11 mouse cellular contexts compared by ENCODE assay signal in genomic region chr11:22848649-22849195, GRCm38 (mm10). TPM values are rescaled to one million over a fixed set of nuclear protein-coding genes. Genes with fewer than 3 reads are reported as not detected.
A peak's percentile ranks its signal among the peaks of the same experiment; 100 is the strongest.
DNase-seq lines count a peak whose midpoint lies in the region; ATAC-seq and TF ChIP-seq lines count a peak whose summit lies in the region.
"Had no signal": no experiment of that assay in that cellular context is flagged by ENCODE, and none has a peak within 500 bp of the region (broad histone marks: within the 10 kb centered on the region; RNA-seq: fewer than 3 reads in every experiment).

No protein-coding gene starts in this region.

- no peaks in the 10 kb centered on the region for H3K9me3 ChIP-seq in heart, embryonic 15.5 days (replicated peaks)
- no peaks in the 10 kb centered on the region for H3K9me3 ChIP-seq in midbrain, embryonic 16.5 days (replicated peaks; ENCODE audit: control insufficient read depth, low read length, poor library complexity, severe bottlenecking)
- H3K9me3 ChIP-seq: embryonic facial prominence, embryonic 15.5 days had no signal

- peaks cover 100% of the 10 kb centered on the region for H3K79me2 ChIP-seq in macrophage (ENCODE audit: inconsistent target)

- H3K4me3 ChIP-seq in heart, embryonic 15.5 days = no peak overlapping the region
- no peak overlapping the region for H3K4me3 ChIP-seq in bone marrow macrophage, adult 2 months (ENCODE audit: insufficient read depth, low read length)
- H3K4me3 ChIP-seq in macrophage (ENCODE audit: inconsistent target) = no peak overlapping the region
- no peak overlapping the region for H3K4me3 ChIP-seq in midbrain, embryonic 16.5 days (ENCODE audit: low read depth, low read length)
- H3K4me3 ChIP-seq: embryonic facial prominence, embryonic 15.5 days had no signal

- H3K4me2 ChIP-seq in heart, embryonic 15.5 days = no peak overlapping the region
- H3K4me2 ChIP-seq in midbrain, embryonic 16.5 days (ENCODE audit: low read length) = no peak overlapping the region
- H3K4me2 ChIP-seq: embryonic facial prominence, embryonic 15.5 days; lung, embryonic 14.5 days had no signal

- no peak for DNase-seq in heart, adult 9 months (ENCODE audit: low spot score in 2 of 2)
- DNase-seq in B cell, adult 2 months = peak; percentile 58
- no peak for DNase-seq in adrenal gland, postnatal 4 days (ENCODE audit: low spot score in 2 of 2)
- no peak for DNase-seq in adrenal gland, adult 8-10 months
- DNase-seq: cerebellum, adult 9-11 months; lung, embryonic 14.5 days had no signal

- no peaks in the 10 kb centered on the region for H3K27me3 ChIP-seq in heart, embryonic 15.5 days
- H3K27me3 ChIP-seq in midbrain, embryonic 16.5 days (ENCODE audit: control insufficient read depth, insufficient read depth, low read depth, low read length) = no peaks in the 10 kb centered on the region
- H3K27me3 ChIP-seq: embryonic facial prominence, embryonic 15.5 days had no signal

- ATAC-seq in heart, embryonic 15.5 days (replicated peaks; ENCODE audit: insufficient number of reproducible peaks, insufficient read depth, low FRiP score, low read depth) = no peak
- ATAC-seq in midbrain, embryonic 16.5 days = no peak

- H3K27ac ChIP-seq in heart, embryonic 15.5 days = peak overlapping the region; percentile 24
- H3K27ac ChIP-seq in bone marrow macrophage, adult 2 months (ENCODE audit: insufficient read depth, low read depth, low read length) = peak overlapping the region; percentile 52
- peak overlapping the region; percentile 87 for H3K27ac ChIP-seq in macrophage
- no peak overlapping the region for H3K27ac ChIP-seq in midbrain, embryonic 16.5 days (ENCODE audit: low read length)
- H3K27ac ChIP-seq: embryonic facial prominence, embryonic 15.5 days had no signal

- H3K36me3 ChIP-seq in heart, embryonic 15.5 days = no peaks in the 10 kb centered on the region
- H3K36me3 ChIP-seq in macrophage (ENCODE audit: inconsistent target) = no peaks in the 10 kb centered on the region
- no peaks in the 10 kb centered on the region for H3K36me3 ChIP-seq in midbrain, embryonic 16.5 days (ENCODE audit: control insufficient read depth, insufficient read depth, low read length)
- H3K36me3 ChIP-seq: embryonic facial prominence, embryonic 15.5 days had no signal

- H3K9ac ChIP-seq in heart, embryonic 15.5 days = no peak overlapping the region
- H3K9ac ChIP-seq in midbrain, embryonic 16.5 days (ENCODE audit: low read depth, low read length) = no peak overlapping the region
- H3K9ac ChIP-seq: embryonic facial prominence, embryonic 15.5 days; lung, embryonic 14.5 days had no signal

- no peak for TF ChIP-seq CTCF in bone marrow macrophage, adult 2 months (IDR thresholded peaks at IDR 0.05; ENCODE audit: low read depth, low read length)

- WGBS in heart, embryonic 15.5 days = 68% methylated on average over 5 of the region's 5 CpGs
- WGBS in macrophage (ENCODE audit: missing documents) = 21% methylated on average over 5 of the region's 5 CpGs
- WGBS in midbrain, embryonic 16.5 days = 84% methylated on average over 5 of the region's 5 CpGs

- TF ChIP-seq POLR2A in bone marrow macrophage, adult 2 months (IDR thresholded peaks at IDR 0.05; ENCODE audit: borderline replicate concordance, low read depth, low read length) = no peak

- peaks cover 54% of the 10 kb centered on the region for H3K4me1 ChIP-seq in heart, embryonic 15.5 days (replicated peaks)
- peaks cover 87% of the 10 kb centered on the region for H3K4me1 ChIP-seq in bone marrow macrophage, adult 2 months (ENCODE audit: control insufficient read depth, insufficient read depth, low read length)
- H3K4me1 ChIP-seq in midbrain, embryonic 16.5 days (ENCODE audit: control insufficient read depth, insufficient read depth, low read length) = no peaks in the 10 kb centered on the region

RNA-seq across cellular contexts. Expression of gene B3gnt2, which starts 12.0 kb away (rescaled TPM):
- 6.5 and 6.9 TPM in 2 replicates for polyA plus RNA-seq in heart, embryonic 15.5 days (2015; fragmentation: Nextera tagmentation; extraction: Ambion mirVana)
- polyA plus RNA-seq in bone marrow macrophage, adult 2 months (2012; ENCODE audit: insufficient read depth, insufficient read length, missing spikeins) = 19.7 and 20.5 TPM in 2 replicates
- 100 to 1,000 TPM in 9 of 26 experiments, 10 to 100 TPM in 17; 43.8 to 185 (median 90.5) TPM for total RNA-seq in macrophage (2018; cell fraction: chromatin; rRNA removed)
- total RNA-seq in macrophage (2018; cell fraction: cytosol; rRNA removed) = 100 to 1,000 TPM in 22 of 26 experiments, 10 to 100 TPM in 4; 85.2 to 192 (median 117) TPM
- 100 to 1,000 TPM in 25 of 26 experiments, 10 to 100 TPM in 1; 81.7 to 283 (median 169) TPM for total RNA-seq in macrophage (2018; cell fraction: nucleus; rRNA removed)
- 41.8 to 69.9 TPM (median 65.2 TPM) in 3 replicates for polyA plus RNA-seq in macrophage (2018)
- 10 to 100 TPM; 52.7 to 60.0 TPM for total RNA-seq in adrenal gland, postnatal 4 days (2021)
- 100 to 1,000 TPM in 1 of 4 experiments, 10 to 100 TPM in 3; 55.0 to 101 (median 68.4) TPM for total RNA-seq in adrenal gland, adult 8-10 months (2022)
- polyA plus RNA-seq in midbrain, embryonic 16.5 days (2015; fragmentation: Nextera tagmentation; extraction: Ambion mirVana) = 1.6 and 3.5 TPM in 2 replicates

Comparison
In these comparisons a context has a peak if more than half of its experiments do, and no peak if none do; other contexts are left out.
1. DNase-seq: peak in B cell, adult 2 months (2 of 2); none in heart, adult 9 months (0 of 2), adrenal gland, postnatal 4 days (0 of 2) and adrenal gland, adult 8-10 months (single experiment).